Mouse (Mus musculus) limb, embryonic 15.5 days (tissue): ENCODE measurements at regions not wholly inside any gene's neighbourhood (a gene's known extent, or its start where the extent isn't known, plus 50 kb on each side); places are given as distances from the start of the nearest gene placed in this dataset.

ENCODE experiments used
- ATAC-seq: fragments of 200-750 bp; cut with Nextera tagmentation; 2 replicates; pipeline ENCODE4 v1.8.0; 2017; ENCODE audit warnings: low read depth, moderate TSS enrichment; ENCODE audit not compliant: insufficient number of reproducible peaks, low FRiP score, low TSS enrichment
- H3K27ac ChIP-seq: fragments of 300-500 bp; sonication (generic); 2 replicates; pipeline ENCODE4 v1.5.1; 2015; ENCODE audit warnings: moderate library complexity, mild to moderate bottlenecking, inconsistent platforms
- H3K27me3 ChIP-seq: fragments of 300-500 bp; sonication (generic); 2 replicates; pipeline ENCODE4 v1.6.1; 2015; ENCODE audit warnings: inconsistent platforms
- H3K36me3 ChIP-seq: fragments of 300-500 bp; sonication (generic); 2 replicates; pipeline ENCODE4 v1.6.1; 2015; ENCODE audit warnings: inconsistent platforms
- H3K4me1 ChIP-seq: fragments of 300-500 bp; sonication (generic); 2 replicates; pipeline ENCODE4 v1.6.1; 2015; ENCODE audit warnings: inconsistent platforms
- H3K4me2 ChIP-seq: fragments of 300-500 bp; sonication (generic); 2 replicates; pipeline ENCODE4 v1.6.1; 2015; ENCODE audit warnings: mild to moderate bottlenecking, inconsistent platforms
- H3K4me3 ChIP-seq: fragments of 300-500 bp; sonication (generic); 2 replicates; pipeline ENCODE4 v1.5.1; 2015; ENCODE audit warnings: mild to moderate bottlenecking, inconsistent platforms
- H3K9ac ChIP-seq: fragments of 300-500 bp; sonication (generic); 2 replicates; pipeline ENCODE4 v1.6.1; 2015; ENCODE audit warnings: inconsistent platforms
- H3K9me3 ChIP-seq: fragments of 300-500 bp; sonication (generic); 2 replicates; pipeline ENCODE4 v1.6.1; 2016; ENCODE audit warnings: inconsistent platforms
- WGBS: fragments of 180-500 bp; shearing (Covaris S2); methylation state at CpG from one replicate; pipeline ENCODE4 v1.1.7; 2015; 5-methylcytosine and 5-hydroxymethylcytosine counted together

GRCm38 (mm10) chr11:24401151-24401550 lies 323.3 kb downstream of the Bcl11a start:
- H3K27me3 ChIP-seq, result no peaks in the 10 kb centered on the region
- no peaks in the 10 kb centered on the region for H3K9me3 ChIP-seq
- H3K4me2 ChIP-seq, result no peak overlapping the region
- H3K36me3 ChIP-seq, result no peaks in the 10 kb centered on the region
- no peak for ATAC-seq
- no peaks in the 10 kb centered on the region for H3K4me1 ChIP-seq
- no peak overlapping the region for H3K27ac ChIP-seq
- WGBS, result 75% methylated on average over 3 of the region's 3 CpGs
- H3K4me3 ChIP-seq, result no peak overlapping the region
- no peak overlapping the region for H3K9ac ChIP-seq

- H3K4me3 ChIP-seq, result no peak overlapping the region
- H3K36me3 ChIP-seq, result no peaks in the 10 kb centered on the region
- no peaks in the 10 kb centered on the region for H3K9me3 ChIP-seq
- WGBS, result 42% methylated on average over 3 of the region's 3 CpGs
- no peaks in the 10 kb centered on the region for H3K4me1 ChIP-seq
- no peak overlapping the region for H3K4me2 ChIP-seq
- H3K9ac ChIP-seq, result no peak overlapping the region
- no peaks in the 10 kb centered on the region for H3K27me3 ChIP-seq
- ATAC-seq, result no peak
- no peak overlapping the region for H3K27ac ChIP-seq
These were observed 324.3 kb downstream of the Bcl11a start for GRCm38 (mm10) chr11:24402127-24402526.

GRCm38 (mm10) chr11:24414804-24415203 lies 336.9 kb downstream of the Bcl11a start:
- no peak overlapping the region for H3K4me3 ChIP-seq
- no peaks in the 10 kb centered on the region for H3K27me3 ChIP-seq
- no peak overlapping the region for H3K9ac ChIP-seq
- no peaks in the 10 kb centered on the region for H3K9me3 ChIP-seq
- ATAC-seq, result no peak
- no peak overlapping the region for H3K27ac ChIP-seq
- no peaks in the 10 kb centered on the region for H3K4me1 ChIP-seq
- no peaks in the 10 kb centered on the region for H3K36me3 ChIP-seq
- H3K4me2 ChIP-seq, result no peak overlapping the region

GRCm38 (mm10) chr11:24422066-24422775 lies 344.4 kb downstream of the Bcl11a start:
- no peaks in the 10 kb centered on the region for H3K27me3 ChIP-seq
- no peaks in the 10 kb centered on the region for H3K9me3 ChIP-seq
- no peak for ATAC-seq
- H3K4me2 ChIP-seq, result no peak overlapping the region
- H3K9ac ChIP-seq, result no peak overlapping the region
- H3K4me3 ChIP-seq, result no peak overlapping the region
- WGBS, result 78% methylated on average over 10 of the region's 10 CpGs
- H3K27ac ChIP-seq, result no peak overlapping the region
- H3K36me3 ChIP-seq, result no peaks in the 10 kb centered on the region
- H3K4me1 ChIP-seq, result no peaks in the 10 kb centered on the region

- 82% methylated on average over 6 of the region's 6 CpGs for WGBS
- H3K4me3 ChIP-seq, result no peak overlapping the region
- ATAC-seq, result no peak
- H3K9me3 ChIP-seq, result no peaks in the 10 kb centered on the region
- H3K36me3 ChIP-seq, result no peaks in the 10 kb centered on the region
- H3K9ac ChIP-seq, result no peak overlapping the region
- H3K27ac ChIP-seq, result no peak overlapping the region
- no peaks in the 10 kb centered on the region for H3K27me3 ChIP-seq
- H3K4me2 ChIP-seq, result no peak overlapping the region
- no peaks in the 10 kb centered on the region for H3K4me1 ChIP-seq
These were observed 345.4 kb downstream of the Bcl11a start for GRCm38 (mm10) chr11:24423278-24423677.

- H3K9me3 ChIP-seq, result no peaks in the 10 kb centered on the region
- no peaks in the 10 kb centered on the region for H3K36me3 ChIP-seq
- no peak overlapping the region for H3K9ac ChIP-seq
- no peak for ATAC-seq
- no peaks in the 10 kb centered on the region for H3K27me3 ChIP-seq
- no peak overlapping the region for H3K4me3 ChIP-seq
- H3K27ac ChIP-seq, result no peak overlapping the region
- H3K4me1 ChIP-seq, result no peaks in the 10 kb centered on the region
- WGBS, result 28% methylated on average over 5 of the region's 5 CpGs
- no peak overlapping the region for H3K4me2 ChIP-seq
These were observed 349.4 kb downstream of the Bcl11a start for GRCm38 (mm10) chr11:24426995-24427883.

GRCm38 (mm10) chr11:24448608-24449007 lies 370.8 kb downstream of the Bcl11a start:
- no peaks in the 10 kb centered on the region for H3K9me3 ChIP-seq
- no peak overlapping the region for H3K9ac ChIP-seq
- H3K4me2 ChIP-seq, result no peak overlapping the region
- ATAC-seq, result no peak
- 91% methylated on average over 1 of the region's 1 CpGs for WGBS
- H3K27ac ChIP-seq, result no peak overlapping the region
- no peaks in the 10 kb centered on the region for H3K27me3 ChIP-seq
- H3K36me3 ChIP-seq, result no peaks in the 10 kb centered on the region
- H3K4me3 ChIP-seq, result no peak overlapping the region
- H3K4me1 ChIP-seq, result no peaks in the 10 kb centered on the region

- Histone ChIP-seq H3K36me3 (no peaks in the 10 kb centered on the region), H3K4me1 (no peaks in the 10 kb centered on the region), H3K27ac (no peak overlapping the region), H3K4me2 (no peak overlapping the region), H3K4me3 (no peak overlapping the region), H3K9ac (no peak overlapping the region), H3K9me3 (no peaks in the 10 kb centered on the region), H3K27me3 (no peaks in the 10 kb centered on the region)
- 64% methylated on average over 7 of the region's 7 CpGs for WGBS
- ATAC-seq, result no peak
These were observed 374.4 kb downstream of the Bcl11a start for GRCm38 (mm10) chr11:24452267-24452666.

- H3K27ac ChIP-seq, result no peak overlapping the region
- WGBS, result 65% methylated on average over 4 of the region's 4 CpGs
- ATAC-seq, result no peak
These were observed 386.8 kb downstream of the Bcl11a start for GRCm38 (mm10) chr11:24464642-24465041.

GRCm38 (mm10) chr11:24467458-24467857 lies 389.6 kb downstream of the Bcl11a start:
- Histone ChIP-seq H3K9me3 (no peaks in the 10 kb centered on the region), H3K4me2 (no peak overlapping the region), H3K27ac (no peak overlapping the region), H3K4me1 (no peaks in the 10 kb centered on the region), H3K9ac (no peak overlapping the region), H3K27me3 (no peaks in the 10 kb centered on the region), H3K4me3 (no peak overlapping the region), H3K36me3 (no peaks in the 10 kb centered on the region)
- 87% methylated on average over 8 of the region's 8 CpGs for WGBS
- ATAC-seq, result no peak

More at GRCm38 (mm10) chr11:24464642-24465041, 386.8 kb downstream of the Bcl11a start:
- Histone ChIP-seq H3K4me2 (no peak overlapping the region), H3K27me3 (no peaks in the 10 kb centered on the region), H3K4me1 (no peaks in the 10 kb centered on the region), H3K9me3 (no peaks in the 10 kb centered on the region), H3K9ac (no peak overlapping the region), H3K4me3 (no peak overlapping the region), H3K36me3 (no peaks in the 10 kb centered on the region)

GRCm38 (mm10) chr11:24470469-24470868 lies 392.6 kb downstream of the Bcl11a start:
- H3K36me3 ChIP-seq, result no peaks in the 10 kb centered on the region

GRCm38 (mm10) chr11:24472617-24473367 lies 394.9 kb downstream of the Bcl11a start:
- Histone ChIP-seq H3K4me2 (no peak overlapping the region), H3K36me3 (no peaks in the 10 kb centered on the region), H3K9ac (no peak overlapping the region), H3K27me3 (no peaks in the 10 kb centered on the region), H3K4me3 (no peak overlapping the region), H3K4me1 (peaks cover 5% of the 10 kb centered on the region; the same call in 1 of the 2 replicates), H3K27ac (no peak overlapping the region), H3K9me3 (no peaks in the 10 kb centered on the region)
- ATAC-seq, result no peak
- 72% methylated on average over 8 of the region's 8 CpGs for WGBS

More at GRCm38 (mm10) chr11:24470469-24470868, 392.6 kb downstream of the Bcl11a start:
- H3K27me3 ChIP-seq, result no peaks in the 10 kb centered on the region
- ATAC-seq, result no peak
- H3K4me1 ChIP-seq, result peaks cover 5% of the 10 kb centered on the region; the same call in 1 of the 2 replicates
- H3K9ac ChIP-seq, result no peak overlapping the region
- no peak overlapping the region for H3K4me2 ChIP-seq
- no peak overlapping the region for H3K27ac ChIP-seq
- no peaks in the 10 kb centered on the region for H3K9me3 ChIP-seq
- H3K4me3 ChIP-seq, result no peak overlapping the region
